Mouse (Mus musculus) NIH3T3 (cell line): ENCODE results near the gene Pkib.

Experiments used
- DNase-seq: peaks from one replicate; pipeline ENCODE4 v3.0.0-alpha.2; 2012; ENCODE audit warnings: low read depth

Pkib gene

DNA sequence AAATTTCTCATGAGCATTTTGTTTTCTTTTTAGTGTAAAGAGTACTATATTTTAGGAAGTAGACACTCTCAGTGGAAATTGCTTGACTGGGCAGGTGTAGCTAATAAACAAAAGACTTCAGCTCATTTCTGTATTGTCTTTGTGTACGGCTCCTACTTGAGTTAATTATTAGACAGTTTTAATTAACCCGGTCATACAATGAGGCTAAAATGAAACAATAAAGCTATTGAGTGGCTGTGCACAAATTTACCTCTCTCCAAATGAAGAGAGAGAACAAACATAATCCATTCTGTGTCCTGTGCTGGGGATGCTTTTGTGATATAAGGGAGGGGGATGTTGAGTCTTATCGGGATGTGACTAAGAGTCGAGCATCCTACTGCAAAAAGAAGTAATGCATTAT is 109.0 kb downstream of the Pkib start:
- no peak for DNase-seq

DNA sequence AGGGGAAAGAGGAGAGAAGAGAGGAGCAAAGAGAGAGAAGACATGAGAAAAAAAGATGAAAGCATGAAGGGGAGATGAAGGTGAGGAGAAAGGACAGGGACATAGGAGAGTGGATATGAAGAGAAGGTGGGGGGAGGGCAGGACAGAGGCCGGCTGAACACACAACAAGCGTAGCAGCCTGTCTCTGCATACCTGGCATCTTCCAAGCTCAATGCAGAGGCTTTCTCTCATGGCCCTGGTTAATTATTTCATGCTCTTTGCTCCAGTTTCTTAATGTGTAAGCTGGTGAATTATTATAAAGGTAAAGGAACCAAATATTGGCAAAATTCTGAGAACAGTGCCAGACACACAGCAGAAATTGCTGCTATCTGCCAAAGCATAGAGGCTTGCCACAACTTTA is 109.6 kb downstream of the Pkib start:
- DNase-seq: no peak

GRCm38 (mm10) chr10:57743045-57743444 is 111.3 kb downstream of the Pkib start:
- no peak for DNase-seq

DNA sequence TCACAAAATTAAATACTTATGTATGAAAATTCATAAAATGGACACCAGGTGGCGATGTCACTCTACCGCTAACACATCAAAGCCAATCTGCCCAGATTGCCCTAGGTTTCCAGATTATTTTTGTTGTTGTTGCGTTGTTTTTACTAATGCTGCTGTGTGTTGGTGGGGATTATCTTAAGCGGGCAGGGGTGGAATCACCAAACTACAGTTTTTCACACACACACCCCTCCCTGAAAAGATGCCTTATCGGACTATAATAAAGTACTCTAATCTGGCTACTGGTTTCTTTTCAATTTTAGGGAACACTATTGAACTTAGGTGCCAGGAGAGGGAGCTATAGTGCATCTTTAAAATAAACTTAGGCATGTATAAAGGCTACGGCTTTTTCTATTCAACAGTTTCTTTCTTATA is 111.8 kb downstream of the Pkib start:
- peak; percentile 84 for DNase-seq

GRCm38 (mm10) chr10:57744128-57744765 is 112.5 kb downstream of the Pkib start:
- no peak for DNase-seq

- no peak for DNase-seq
Measured at GRCm38 (mm10) chr10:57745452-57745851, 113.7 kb downstream of the Pkib start.

GRCm38 (mm10) chr10:57747127-57747526 is 115.3 kb downstream of the Pkib start:
- DNase-seq: no peak

DNA sequence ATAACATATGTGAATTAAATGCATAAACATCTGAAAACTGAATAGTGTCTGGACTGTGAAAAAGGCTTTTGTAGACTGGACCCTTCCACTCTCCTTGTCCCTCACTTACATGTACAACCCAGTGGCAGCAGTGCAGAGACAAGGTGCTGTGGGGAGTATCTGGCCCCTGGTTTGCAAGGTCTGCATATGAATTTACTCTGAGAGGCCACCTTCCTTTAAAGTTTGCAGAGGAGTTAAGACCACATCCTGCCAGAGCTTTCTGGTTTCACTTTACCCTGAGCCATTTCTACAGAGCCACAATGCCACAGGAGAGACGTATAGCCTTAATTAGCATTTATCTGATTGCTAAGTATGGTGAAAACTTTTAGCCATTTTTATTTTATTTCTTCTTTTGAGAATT is 121.6 kb downstream of the Pkib start:
- DNase-seq: no peak

DNA sequence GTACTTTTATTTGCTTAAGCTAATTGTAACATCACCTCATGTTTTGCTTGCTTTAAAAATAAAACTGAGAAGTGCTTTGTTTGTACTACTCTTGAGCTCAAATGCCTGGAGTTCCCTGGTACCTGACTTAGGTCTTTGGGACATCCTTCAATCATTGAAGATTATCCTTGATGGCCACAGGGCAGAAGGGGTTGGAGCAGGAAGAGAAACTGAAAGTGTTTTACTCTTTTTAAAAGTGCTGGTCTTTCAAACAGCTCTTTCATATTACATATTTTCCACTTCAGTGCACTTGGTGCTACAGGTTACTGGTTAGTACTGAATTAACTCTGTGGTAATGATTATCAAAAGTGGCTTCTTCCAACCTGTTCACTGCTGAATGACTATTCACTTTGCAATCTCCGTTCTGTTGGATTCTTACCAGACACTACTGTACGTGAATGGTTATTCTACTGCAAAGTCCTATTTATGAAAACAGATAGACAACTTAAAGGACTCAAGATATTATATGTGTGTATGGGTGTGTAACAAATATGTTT is 123.5 kb downstream of the Pkib start:
- DNase-seq: no peak

- no peak for DNase-seq
Measured at GRCm38 (mm10) chr10:57758999-57759398, 127.2 kb downstream of the Pkib start.

- DNase-seq: no peak
Measured at GRCm38 (mm10) chr10:57760694-57761093, 128.9 kb downstream of the Pkib start.

DNA sequence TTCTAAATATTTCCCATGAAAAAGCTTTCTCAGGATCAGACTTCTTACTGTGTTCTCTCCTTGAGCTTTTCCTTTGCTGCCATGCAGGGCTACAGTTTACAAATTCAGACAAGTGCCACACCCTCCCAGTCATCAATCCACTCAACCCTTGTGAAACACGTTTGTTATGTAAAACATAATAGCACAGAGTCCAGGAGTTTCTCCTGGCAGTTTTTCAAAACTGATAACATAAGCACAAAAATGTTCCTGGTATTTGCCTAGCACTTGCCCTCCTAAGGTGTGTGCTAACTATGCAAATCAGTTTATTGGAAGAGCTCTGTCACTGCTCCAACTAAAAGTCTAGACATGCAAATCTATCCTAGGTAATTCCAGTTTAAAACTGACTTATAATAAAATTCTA is 131.3 kb downstream of the Pkib start:
- DNase-seq: no peak

DNA sequence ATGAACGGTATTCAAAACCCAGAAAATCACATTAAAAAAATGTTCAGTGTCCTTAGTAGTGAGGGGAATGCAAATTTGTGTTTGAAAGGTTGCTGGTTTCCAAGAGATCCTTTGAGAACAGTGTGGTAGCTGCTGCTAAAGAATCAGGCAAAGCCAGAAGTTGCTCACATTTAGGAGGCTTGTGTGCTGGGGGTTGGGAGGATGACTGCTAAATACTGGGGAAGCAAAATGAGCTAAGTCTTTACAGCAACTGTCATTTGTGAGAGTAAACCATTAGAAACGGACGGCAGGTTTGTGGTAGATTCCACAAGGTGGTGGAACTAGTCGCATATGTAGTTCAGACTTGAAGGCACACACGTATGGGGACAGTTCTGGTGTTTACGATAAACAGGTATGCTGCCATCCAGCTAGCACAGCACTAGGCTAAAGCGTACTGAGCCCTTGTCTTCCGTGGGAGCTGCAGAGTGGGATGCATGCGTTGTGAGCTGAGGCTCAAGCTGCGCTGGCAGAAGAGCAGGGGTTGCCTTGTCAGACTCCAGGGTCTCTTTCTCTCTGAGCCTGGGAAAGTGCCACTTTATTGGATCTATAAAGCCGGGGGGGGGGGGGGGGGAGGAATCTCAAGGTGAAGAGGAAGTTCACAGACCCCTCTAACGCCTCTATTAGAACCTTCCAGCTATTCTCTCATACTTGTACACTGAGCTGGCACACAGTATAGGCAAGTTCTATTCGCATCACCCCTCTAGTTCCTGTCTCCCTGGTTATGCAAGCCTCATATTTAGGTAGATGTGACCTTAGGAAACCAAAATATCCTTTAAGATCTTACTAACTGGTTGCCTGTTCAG is 151.7 kb downstream of the Pkib start:
- no peak for DNase-seq

- DNase-seq: peak; percentile 70
Measured at GRCm38 (mm10) chr10:57784131-57784875, 152.5 kb downstream of the Pkib start.

DNA sequence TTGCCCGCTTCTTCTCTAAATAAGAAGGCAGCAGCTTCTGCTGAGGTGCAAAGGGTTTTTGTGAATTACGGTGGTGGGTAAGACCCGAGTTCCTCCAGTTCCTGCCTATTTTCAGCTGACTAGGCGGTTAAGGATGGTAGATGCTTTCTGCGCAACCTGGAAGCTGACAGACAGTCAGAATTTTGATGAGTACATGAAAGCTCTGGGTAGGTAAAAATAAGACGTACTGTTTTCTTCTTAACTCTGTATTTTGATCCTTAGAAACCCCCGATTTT is 153.0 kb downstream of the Pkib start, which contains the start of gene Fabp7:
Gene Fabp7, plus strand, starts transcription at position 6 of the 275 bp plus-strand sequence.
- no peak for DNase-seq

DNA sequence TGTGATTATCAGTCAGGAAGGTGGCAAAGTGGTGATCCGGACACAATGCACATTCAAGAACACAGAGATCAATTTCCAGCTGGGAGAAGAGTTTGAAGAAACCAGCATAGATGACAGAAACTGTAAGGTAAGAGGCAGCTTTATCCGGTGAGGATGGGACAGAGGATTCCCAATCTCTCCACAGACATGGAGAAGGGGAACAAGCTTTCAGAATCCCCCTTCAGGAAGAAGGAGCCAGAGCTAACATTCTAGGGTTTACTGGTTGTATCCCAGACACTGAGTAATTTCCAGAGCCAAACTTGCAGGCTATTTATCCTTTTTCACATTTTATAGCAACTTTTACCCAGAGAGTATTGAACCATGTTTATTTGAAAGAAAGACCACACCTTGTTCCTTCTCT is 153.8 kb downstream of the Pkib start:
- no peak for DNase-seq
